Mouse (Mus musculus) cerebellum, adult 2 months (tissue): ENCODE results near the gene Olfr1022. TPM values are rescaled to one million over a fixed set of nuclear protein-coding genes. Genes with fewer than 3 reads are reported as not detected.

Experiments used
- DNase-seq, 2 experiments: peaks; one replicate each; pipeline ENCODE4 v3.0.0; 2021
- H3K27ac ChIP-seq: fragments of 200-500 bp; 2 replicates; pipeline ENCODE4 v1.5.1; 2012; ENCODE audit warnings: low read length, control low read depth, inconsistent platforms; ENCODE audit not compliant: insufficient read depth
- H3K27me3 ChIP-seq: fragments of 200-500 bp; 2 replicates; pipeline ENCODE4 v1.6.1; 2012; ENCODE audit warnings: inconsistent platforms, mild to moderate bottlenecking, low read length, moderate library complexity; ENCODE audit not compliant: control insufficient read depth, insufficient read depth
- H3K4me1 ChIP-seq: fragments of 200-500 bp; 2 replicates; pipeline ENCODE4 v1.6.1; 2011; ENCODE audit warnings: low read length; ENCODE audit not compliant: control insufficient read depth, insufficient read depth
- H3K4me3 ChIP-seq: fragments of 200-500 bp; replicated peaks from 2 replicates; pipeline ENCODE3; 2011; ENCODE audit warnings: mild to moderate bottlenecking, low read depth, low read length, control low read depth; ENCODE audit not compliant: insufficient read depth
- CTCF ChIP-seq: fragments of 200-500 bp; IDR thresholded peaks from 2 replicates; pipeline ENCODE4 v1.5.1; 2011; ENCODE audit warnings: low read depth, mild to moderate bottlenecking, control low read depth, low read length, moderate library complexity, borderline replicate concordance; ENCODE audit not compliant: insufficient read depth
- POLR2A ChIP-seq: fragments of 200-500 bp; IDR thresholded peaks from 2 replicates; pipeline ENCODE4 v1.6.1; 2011; ENCODE audit warnings: low read length, control low read depth, borderline replicate concordance; ENCODE audit not compliant: insufficient read depth
- WGBS: fragments of 180-500 bp; shearing (Covaris S2); methylation state at CpG from one replicate; pipeline ENCODE4 v1.1.7; 2018; 5-methylcytosine and 5-hydroxymethylcytosine counted together
- polyA plus RNA-seq: library from polyadenylated mRNA; depleted of rRNA; stranded (reverse); fragments of >200 nt; gene quantifications from 2 replicates; pipeline ENCODE4 v1.2.3, GENCODE M21; 2012; rRNA removed

Gene Olfr1022
- not detected in 2 replicates for polyA plus RNA-seq

- no peak within 1 kb of the TSS for H3K27ac ChIP-seq
- H3K4me3 ChIP-seq: no peak within 1 kb of the TSS
- no peaks in the 10 kb centered on the region for H3K27me3 ChIP-seq
- TF ChIP-seq POLR2A: no peak
- H3K4me1 ChIP-seq: no peaks in the 10 kb centered on the region
- 58% methylated on average over 2 of the region's 2 CpGs for WGBS
- no peak for DNase-seq
Measured at GRCm38 (mm10) chr2:85868294-85868693, at the start of gene Olfr1022. Gene Olfr1022 (plus strand): TSS chr2:85868594.

- DNase-seq: no peak
- Histone ChIP-seq H3K4me1 (no peaks in the 10 kb centered on the region), H3K27ac (no peak within 1 kb of the TSS), H3K4me3 (no peak within 1 kb of the TSS), H3K27me3 (no peaks in the 10 kb centered on the region)
- TF ChIP-seq CTCF (no peak), POLR2A (no peak)
Measured at GRCm38 (mm10) chr2:85845383-85845782, 23.0 kb upstream of the Olfr1022 start, which contains the start of gene Olfr1019. Gene Olfr1019 (minus strand): TSS chr2:85845483.

GRCm38 (mm10) chr2:85846730-85847129, 21.7 kb upstream of the Olfr1022 start, which contains the start of gene Olfr1020:
Gene Olfr1020 (plus strand): TSS chr2:85847030.
- H3K27me3 ChIP-seq: no peaks in the 10 kb centered on the region
- 82% methylated on average over 1 of the region's 1 CpGs for WGBS
- H3K4me3 ChIP-seq: no peak within 1 kb of the TSS
- H3K4me1 ChIP-seq: no peaks in the 10 kb centered on the region
- TF ChIP-seq CTCF (no peak), POLR2A (no peak)
- DNase-seq: no peak
- H3K27ac ChIP-seq: no peak within 1 kb of the TSS

- DNase-seq: no peak
- no peak within 1 kb of the TSS for H3K4me3 ChIP-seq
- WGBS: 69% methylated on average over 2 of the region's 2 CpGs
- H3K4me1 ChIP-seq: no peaks in the 10 kb centered on the region
- no peaks in the 10 kb centered on the region for H3K27me3 ChIP-seq
- TF ChIP-seq CTCF: no peak
- no peak for TF ChIP-seq POLR2A
- H3K27ac ChIP-seq: no peak within 1 kb of the TSS
Measured at GRCm38 (mm10) chr2:85885340-85885739, 16.9 kb downstream of the Olfr1022 start, which contains the start of gene Olfr1023. Gene Olfr1023 (plus strand): TSS chr2:85885640.

GRCm38 (mm10) chr2:85904952-85905351, 36.6 kb downstream of the Olfr1022 start, which contains the start of gene Olfr1024:
Gene Olfr1024 (minus strand): TSS chr2:85905052.
- Histone ChIP-seq H3K27me3 (no peaks in the 10 kb centered on the region), H3K4me1 (no peaks in the 10 kb centered on the region), H3K4me3 (no peak within 1 kb of the TSS), H3K27ac (no peak within 1 kb of the TSS)
- no peak for DNase-seq
- WGBS: 87% methylated on average over 3 of the region's 3 CpGs
- TF ChIP-seq CTCF (no peak), POLR2A (no peak)

- Histone ChIP-seq H3K27me3 (no peaks in the 10 kb centered on the region), H3K4me1 (no peaks in the 10 kb centered on the region), H3K4me3 (no peak overlapping the region), H3K27ac (no peak overlapping the region)
- TF ChIP-seq POLR2A (no peak), CTCF (no peak)
- no peak for DNase-seq
Measured at GRCm38 (mm10) chr2:85913197-85913596, 44.8 kb downstream of the Olfr1022 start.

- DNase-seq: no peak
- Histone ChIP-seq H3K27ac (no peak within 1 kb of the TSS), H3K27me3 (no peaks in the 10 kb centered on the region; the same call in 1 of the 2 replicates), H3K4me1 (no peaks in the 10 kb centered on the region), H3K4me3 (no peak within 1 kb of the TSS)
- TF ChIP-seq POLR2A: no peak
- TF ChIP-seq CTCF: no peak
- WGBS: 41% methylated on average over 1 of the region's 1 CpGs
Measured at GRCm38 (mm10) chr2:85914893-85915292, 46.5 kb downstream of the Olfr1022 start, which contains the start of gene Olfr1025-ps1. Gene Olfr1025-ps1 (plus strand): TSS chr2:85915193.

Other genes starting within 250 kb of the Olfr1022 start
- gene Olfr1002, start 217.9 kb upstream of the Olfr1022 start, polyA plus RNA-seq: not detected in 2 replicates
- gene Olfr154, start 204.1 kb upstream of the Olfr1022 start, polyA plus RNA-seq: not detected in 2 replicates
- not detected in 2 replicates for gene Olfr1006, start 189.8 kb upstream of the Olfr1022 start, polyA plus RNA-seq
- gene Olfr1008, start 179.2 kb upstream of the Olfr1022 start, polyA plus RNA-seq: not detected in 2 replicates
- not detected in 2 replicates for gene Olfr1009, start 153.2 kb upstream of the Olfr1022 start, polyA plus RNA-seq
- not detected in 2 replicates for gene Olfr1012, start 105.8 kb upstream of the Olfr1022 start, polyA plus RNA-seq
- gene Olfr1013, start 101.5 kb upstream of the Olfr1022 start, polyA plus RNA-seq: not detected in 2 replicates
- not detected in 2 replicates for gene Olfr1014, start 95.9 kb upstream of the Olfr1022 start, polyA plus RNA-seq
- not detected in 2 replicates for gene Olfr1015, start 86.6 kb upstream of the Olfr1022 start, polyA plus RNA-seq
- gene Olfr1016, start 66.0 kb upstream of the Olfr1022 start, polyA plus RNA-seq: not detected in 2 replicates
- not detected in 2 replicates for gene Olfr1018, start 50.1 kb upstream of the Olfr1022 start, polyA plus RNA-seq
- not detected in 2 replicates for gene Olfr1019, start 23.1 kb upstream of the Olfr1022 start, polyA plus RNA-seq
- gene Olfr1020, start 21.6 kb upstream of the Olfr1022 start, polyA plus RNA-seq: not detected in 2 replicates
- not detected in 2 replicates for gene Olfr1023, start 17.0 kb downstream of the Olfr1022 start, polyA plus RNA-seq
- not detected in 2 replicates for gene Olfr1024, start 36.5 kb downstream of the Olfr1022 start, polyA plus RNA-seq
- gene Olfr1025-ps1, start 46.6 kb downstream of the Olfr1022 start, polyA plus RNA-seq: not detected in 2 replicates
- not detected in 2 replicates for gene Olfr1026, start 53.0 kb downstream of the Olfr1022 start, polyA plus RNA-seq
- gene Olfr1028, start 81.8 kb downstream of the Olfr1022 start, polyA plus RNA-seq: not detected in 2 replicates
- not detected in 2 replicates for gene Olfr1029, start 105.3 kb downstream of the Olfr1022 start, polyA plus RNA-seq
- gene Olfr1030, start 110.7 kb downstream of the Olfr1022 start, polyA plus RNA-seq: not detected in 2 replicates
- gene Olfr1031, start 121.7 kb downstream of the Olfr1022 start, polyA plus RNA-seq: not detected in 2 replicates
- not detected in 2 replicates for gene Olfr1032, start 136.9 kb downstream of the Olfr1022 start, polyA plus RNA-seq
- gene Olfr1033, start 152.0 kb downstream of the Olfr1022 start, polyA plus RNA-seq: 0.11 and 0.21 TPM in 2 replicates
- gene Olfr1034, start 177.3 kb downstream of the Olfr1022 start, polyA plus RNA-seq: 0.02 and 0.05 TPM in 2 replicates
- gene Olfr1036, start 205.4 kb downstream of the Olfr1022 start, polyA plus RNA-seq: not detected in 2 replicates
- gene Olfr1037, start 218.8 kb downstream of the Olfr1022 start, polyA plus RNA-seq: not detected in 2 replicates